Mouse (Mus musculus): ENCODE data around the gene Gm20532. TPM values are rescaled to one million over a fixed set of nuclear protein-coding genes. Genes with fewer than 3 reads are reported as not detected.

The Gm20532 gene
- total RNA-seq, 4 experiments from 2014 or later, result not detected

GRCm38 (mm10) chr2:26617928-26618327, 31.5 kb downstream of the Gm20532 start:
- no peak for DNase-seq (ENCODE audit: low spot score in 2 of 2)

GRCm38 (mm10) chr2:26621246-26621645, 34.8 kb downstream of the Gm20532 start:
- DNase-seq (ENCODE audit: low spot score in 2 of 2), result no peak

- no peak for DNase-seq (ENCODE audit: low spot score in 2 of 2)
Observed at GRCm38 (mm10) chr2:26622984-26623383, 36.5 kb downstream of the Gm20532 start.

GRCm38 (mm10) chr2:26625419-26625818, 39.0 kb downstream of the Gm20532 start:
- DNase-seq (ENCODE audit: low spot score in 2 of 2), result no peak

- no peak for DNase-seq (ENCODE audit: low spot score in 2 of 2)
Observed at GRCm38 (mm10) chr2:26626081-26626480, 39.6 kb downstream of the Gm20532 start.

- DNase-seq (ENCODE audit: low spot score in 2 of 2), result peak; percentile 62 to 84
Observed at GRCm38 (mm10) chr2:26627921-26628739, 41.7 kb downstream of the Gm20532 start, which contains the start of gene Fam69b. Gene Fam69b, plus strand, starts transcription at chr2:26628457.

- DNase-seq (ENCODE audit: low spot score in 2 of 2), result no peak
Observed at GRCm38 (mm10) chr2:26628792-26629437, 42.5 kb downstream of the Gm20532 start.

GRCm38 (mm10) chr2:26632541-26633395, 46.3 kb downstream of the Gm20532 start:
- no peak for DNase-seq (ENCODE audit: low spot score in 2 of 2)

GRCm38 (mm10) chr2:26633953-26634530, 47.6 kb downstream of the Gm20532 start:
- DNase-seq (ENCODE audit: low spot score in 2 of 2), result no peak

GRCm38 (mm10) chr2:26634629-26635488, 48.4 kb downstream of the Gm20532 start:
- DNase-seq (ENCODE audit: low spot score in 2 of 2), result no peak

GRCm38 (mm10) chr2:26635489-26636324, 49.3 kb downstream of the Gm20532 start:
- DNase-seq (ENCODE audit: low spot score in 2 of 2), result no peak

- DNase-seq (ENCODE audit: low spot score in 2 of 2), result no peak
Observed at GRCm38 (mm10) chr2:26636325-26636635, 49.8 kb downstream of the Gm20532 start.

GRCm38 (mm10) chr2:26637316-26637932, 51.0 kb downstream of the Gm20532 start:
- no peak for DNase-seq (ENCODE audit: low spot score in 2 of 2)

- no peak for DNase-seq (ENCODE audit: low spot score in 2 of 2)
Observed at GRCm38 (mm10) chr2:26638039-26638438, 51.6 kb downstream of the Gm20532 start.

GRCm38 (mm10) chr2:26638572-26638971, 52.1 kb downstream of the Gm20532 start:
- no peak for DNase-seq (ENCODE audit: low spot score in 2 of 2)

GRCm38 (mm10) chr2:26639083-26639482, 52.6 kb downstream of the Gm20532 start:
- no peak for DNase-seq (ENCODE audit: low spot score in 2 of 2)

GRCm38 (mm10) chr2:26639838-26640830, 53.7 kb downstream of the Gm20532 start:
- DNase-seq (ENCODE audit: low spot score in 2 of 2), result peak; percentile 91 to 98

Measured in layer of hippocampus, adult 8-10 months (tissue).